Mouse (Mus musculus) G1E (cell line): ENCODE data around the gene Ythdf1.

ENCODE experiments used
- CTCF ChIP-seq: IDR thresholded peaks from 2 replicates; pipeline ENCODE4 v1.5.1; 2012; ENCODE audit warnings: low read depth, low read length, inconsistent platforms, mixed read lengths
- GATA1 ChIP-seq: IDR thresholded peaks from 2 replicates; pipeline ENCODE4 v1.6.1; 2012; ENCODE audit warnings: borderline replicate concordance, low read length, inconsistent platforms, mixed read lengths
- GATA2 ChIP-seq: IDR thresholded peaks from 2 replicates; pipeline ENCODE4 v1.6.1; 2012; ENCODE audit warnings: low read depth, low read length, inconsistent platforms, borderline replicate concordance
- TAL1 ChIP-seq: conservative IDR thresholded peaks from 2 replicates; pipeline ENCODE4 v1.6.1; 2012; ENCODE audit warnings: low read depth, low read length, inconsistent platforms, mixed read lengths

GRCm38 (mm10) chr2:180891835-180892323 is 28.9 kb downstream of the Ythdf1 start:
- TF ChIP-seq CTCF (no peak), GATA2 (no peak), TAL1 (no peak), GATA1 (no peak)
